Mouse (Mus musculus) bone marrow, adult 2 months (tissue): ENCODE data around the gene Macrod2.

Experiments used
- CTCF ChIP-seq: fragments of 200-500 bp; IDR thresholded peaks from 2 replicates; pipeline ENCODE4 v1.5.1; 2011; ENCODE audit warnings: low read length, control low read depth; ENCODE audit not compliant: control insufficient read depth, insufficient read depth
- POLR2A ChIP-seq: fragments of 200-500 bp; IDR thresholded peaks from 2 replicates; pipeline ENCODE4 v1.6.1; 2011; ENCODE audit warnings: low read depth, mild to moderate bottlenecking, control low read depth, low read length, borderline replicate concordance; ENCODE audit not compliant: control insufficient read depth

GRCm38 (mm10) chr2:141155972-141156371, 760.9 kb downstream of the Macrod2 start:
- TF ChIP-seq POLR2A: no peak
- TF ChIP-seq CTCF: no peak
